Mouse (Mus musculus) bone marrow, adult 2 months (tissue): ENCODE measurements around the gene Trim16. TPM values are rescaled to one million over a fixed set of nuclear protein-coding genes. Genes with fewer than 3 reads are reported as not detected.

Experiments used
- H3K27ac ChIP-seq: fragments of 200-500 bp; 2 replicates; pipeline ENCODE4 v1.5.1; 2012; ENCODE audit warnings: low read depth, mild to moderate bottlenecking, control low read depth, inconsistent platforms, low read length; ENCODE audit not compliant: control insufficient read depth, poor library complexity, insufficient read depth
- H3K4me1 ChIP-seq: fragments of 200-500 bp; 2 replicates; pipeline ENCODE4 v1.6.1; 2011; ENCODE audit warnings: low read length; ENCODE audit not compliant: control insufficient read depth, insufficient read depth
- H3K4me3 ChIP-seq: fragments of 200-500 bp; replicated peaks from 2 replicates; pipeline ENCODE3; 2011; ENCODE audit warnings: mild to moderate bottlenecking, low read depth, low read length, control low read depth; ENCODE audit not compliant: control insufficient read depth
- CTCF ChIP-seq: fragments of 200-500 bp; IDR thresholded peaks from 2 replicates; pipeline ENCODE4 v1.5.1; 2011; ENCODE audit warnings: low read length, control low read depth; ENCODE audit not compliant: control insufficient read depth, insufficient read depth
- POLR2A ChIP-seq: fragments of 200-500 bp; IDR thresholded peaks from 2 replicates; pipeline ENCODE4 v1.6.1; 2011; ENCODE audit warnings: low read depth, mild to moderate bottlenecking, control low read depth, low read length, borderline replicate concordance; ENCODE audit not compliant: control insufficient read depth
- WGBS: fragments of 180-500 bp; shearing (Covaris S2); methylation state at CpG from one replicate; pipeline ENCODE4 v1.1.7; 2018; 5-methylcytosine and 5-hydroxymethylcytosine counted together
- polyA plus RNA-seq: library from polyadenylated mRNA; stranded (reverse); fragments of >200 nt; gene quantifications from 2 replicates; pipeline ENCODE4 v1.2.4, GENCODE M21; 2011; ENCODE audit warnings: low replicate concordance; ENCODE audit not compliant: missing spikeins, insufficient read depth, insufficient read length

Gene Trim16
- polyA plus RNA-seq, 1 experiment, result 4.3 TPM

DNA sequence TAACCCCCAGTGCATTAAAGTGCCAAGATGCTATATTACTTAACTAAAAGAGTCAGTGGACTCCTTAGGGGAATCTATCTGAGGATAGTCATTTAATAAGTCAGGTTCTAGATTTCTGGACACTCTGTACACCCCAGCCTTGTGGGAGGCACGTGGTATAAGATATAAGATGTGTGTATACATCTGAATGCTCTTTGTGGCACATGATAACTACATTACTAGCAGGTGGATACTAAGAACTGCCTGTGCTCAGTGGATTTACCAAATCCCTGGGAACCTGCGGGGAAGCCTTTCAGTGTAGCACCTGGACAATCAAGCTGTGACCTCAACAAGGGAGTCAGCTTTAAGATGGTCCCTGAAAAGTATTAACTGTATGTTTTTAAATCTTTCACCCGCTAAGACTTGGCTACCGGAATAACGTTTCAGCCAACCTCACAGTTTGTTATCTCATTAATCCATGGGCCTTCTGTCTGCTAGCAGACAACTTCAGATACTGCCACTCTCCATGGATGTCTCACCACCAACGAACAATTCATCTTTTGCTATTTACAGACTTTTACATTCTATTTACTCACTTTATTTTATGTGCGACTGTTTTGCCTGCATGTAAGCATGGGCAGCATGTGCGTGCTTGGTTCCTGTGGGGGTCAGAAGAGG lies 49.8 kb downstream of the Trim16 start:
- TF ChIP-seq POLR2A, result no peak
- TF ChIP-seq CTCF, result no peak
- Histone ChIP-seq H3K27ac (no peak overlapping the region), H3K4me3 (no peak overlapping the region), H3K4me1 (no peaks in the 10 kb centered on the region)
- WGBS, result 68% methylated on average over 8 of the region's 8 CpGs

DNA sequence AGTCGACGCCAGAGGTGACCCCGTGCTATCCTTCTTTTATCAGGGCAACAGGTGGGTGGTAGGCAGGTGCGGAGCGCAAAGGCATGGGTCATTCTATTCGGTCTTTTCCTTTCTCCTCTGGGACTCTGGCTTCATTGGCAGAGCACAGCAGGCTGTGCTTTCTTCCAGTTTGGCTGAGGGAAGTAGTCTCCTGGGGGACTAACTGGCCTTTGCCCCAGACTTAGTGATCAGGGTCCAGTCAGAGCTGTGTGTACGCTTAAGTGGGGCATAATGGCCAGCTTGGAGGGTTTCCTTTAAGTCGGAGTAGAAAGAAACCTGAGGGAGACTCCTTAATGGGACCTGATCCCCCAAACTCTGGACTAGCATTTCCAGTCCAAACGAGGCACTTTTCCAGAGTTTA lies 53.4 kb downstream of the Trim16 start:
- H3K4me3 ChIP-seq, result no peak overlapping the region
- H3K27ac ChIP-seq, result no peak overlapping the region
- no peaks in the 10 kb centered on the region for H3K4me1 ChIP-seq
- TF ChIP-seq POLR2A, result no peak
- 81% methylated on average over 9 of the region's 9 CpGs for WGBS

DNA sequence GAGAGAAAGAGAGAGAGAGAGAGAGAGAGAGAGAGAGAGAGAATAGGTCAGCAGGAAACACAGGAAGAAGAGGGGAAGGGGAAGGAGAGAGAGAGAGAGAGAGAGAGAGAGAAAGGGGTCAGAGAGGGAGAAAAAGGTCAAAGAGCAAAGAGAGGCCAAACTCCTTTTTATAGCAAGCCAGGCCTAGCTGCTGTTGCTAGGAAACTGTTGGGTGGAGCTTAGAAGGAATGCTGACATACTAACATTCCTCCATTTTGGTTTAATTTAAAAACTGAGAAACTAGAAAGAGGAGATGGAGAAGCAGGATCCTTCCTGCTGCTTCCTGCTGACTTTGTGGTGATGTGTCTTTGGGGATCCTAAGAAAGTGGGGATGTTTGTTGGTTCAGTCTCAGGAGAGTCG lies 55.7 kb downstream of the Trim16 start:
- H3K27ac ChIP-seq, result no peak overlapping the region
- no peaks in the 10 kb centered on the region; the same call in 1 of the 2 replicates for H3K4me1 ChIP-seq
- TF ChIP-seq POLR2A (no peak), CTCF (no peak)
- H3K4me3 ChIP-seq, result no peak overlapping the region
- 85% methylated on average over 1 of the region's 1 CpGs for WGBS

- TF ChIP-seq CTCF (no peak), POLR2A (no peak)
- WGBS, result 82% methylated on average over 4 of the region's 4 CpGs
- no peak overlapping the region for H3K4me3 ChIP-seq
- no peaks in the 10 kb centered on the region; the same call in 1 of the 2 replicates for H3K4me1 ChIP-seq
- H3K27ac ChIP-seq, result no peak overlapping the region
Measured at GRCm38 (mm10) chr11:62876445-62876844, 56.4 kb downstream of the Trim16 start.

DNA sequence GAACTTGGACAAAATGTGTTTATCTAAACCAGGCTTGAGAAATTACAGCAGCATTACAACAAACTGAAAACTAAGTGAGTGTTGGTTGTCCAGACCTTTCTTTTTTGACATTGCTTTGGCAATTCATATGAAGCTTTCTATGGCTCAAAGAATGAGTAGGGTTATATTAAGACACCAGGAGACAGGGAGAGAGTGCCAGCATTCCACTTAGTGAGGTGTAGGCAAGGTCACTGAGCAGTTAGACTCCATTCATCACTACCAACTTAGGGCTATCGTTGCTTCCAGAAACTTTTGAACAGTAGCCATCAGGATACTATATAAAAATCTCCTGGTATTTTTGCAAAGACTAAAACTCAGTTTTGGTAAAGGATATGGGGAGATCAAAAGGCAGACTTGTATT lies 57.4 kb downstream of the Trim16 start:
- 87% methylated on average over 1 of the region's 1 CpGs for WGBS
- Histone ChIP-seq H3K4me3 (no peak overlapping the region), H3K4me1 (no peaks in the 10 kb centered on the region; the same call in 1 of the 2 replicates), H3K27ac (no peak overlapping the region)
- TF ChIP-seq CTCF, result no peak
- TF ChIP-seq POLR2A, result no peak

- TF ChIP-seq CTCF, result no peak
- TF ChIP-seq POLR2A, result no peak
- Histone ChIP-seq H3K27ac (no peak overlapping the region), H3K4me1 (no peaks in the 10 kb centered on the region; the same call in 1 of the 2 replicates), H3K4me3 (peak overlapping the region; percentile 54)
- 2% methylated on average over 9 of the region's 9 CpGs for WGBS
Measured at GRCm38 (mm10) chr11:62878728-62879127, 58.7 kb downstream of the Trim16 start.

GRCm38 (mm10) chr11:62879220-62880048 lies 59.4 kb downstream of the Trim16 start, which contains the start of gene Tvp23b:
TSS of gene Tvp23b (plus strand) at chr11:62879455.
- WGBS, result under 1% methylated on average over 55 of the region's 55 CpGs
- TF ChIP-seq POLR2A, result peak; percentile 78
- TF ChIP-seq CTCF, result no peak
- peak within 1 kb of the TSS; percentile 55 for H3K27ac ChIP-seq
- H3K4me1 ChIP-seq, result no peaks in the 10 kb centered on the region; the same call in 1 of the 2 replicates
- H3K4me3 ChIP-seq, result peak within 1 kb of the TSS; percentile 69

DNA sequence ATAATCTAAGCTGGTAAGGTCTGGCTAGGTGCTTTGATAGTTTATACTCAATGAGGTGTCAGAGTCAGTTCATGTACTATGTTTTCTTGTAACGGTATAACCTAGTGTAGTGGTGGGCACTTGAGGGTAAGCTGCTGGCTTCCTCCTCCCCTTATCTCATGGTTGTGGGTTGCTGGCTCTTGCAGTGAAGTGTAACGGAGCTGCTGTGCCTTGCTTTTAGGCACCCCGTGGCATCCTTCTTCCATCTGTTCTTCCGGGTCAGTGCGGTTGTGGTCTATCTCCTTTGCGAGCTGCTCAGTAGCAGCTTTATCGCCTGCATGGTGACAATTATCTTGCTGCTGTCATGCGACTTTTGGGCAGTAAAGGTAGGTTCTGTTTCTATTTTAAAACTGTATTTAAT lies 63.4 kb downstream of the Trim16 start:
- Histone ChIP-seq H3K27ac (no peak overlapping the region), H3K4me3 (no peak overlapping the region), H3K4me1 (no peaks in the 10 kb centered on the region; the same call in 1 of the 2 replicates)
- WGBS, result 54% methylated on average over 8 of the region's 8 CpGs
- no peak for TF ChIP-seq POLR2A
- no peak for TF ChIP-seq CTCF
